Mouse (Mus musculus) liver, embryonic 16.5 days (tissue): ENCODE measurements around the gene Serpinh1. TPM values are rescaled to one million over a fixed set of nuclear protein-coding genes. Genes with fewer than 3 reads are reported as not detected.
A peak's percentile ranks its signal among the peaks of the same experiment; 100 is the strongest.

Source experiments
- ATAC-seq: fragments of 200-750 bp; cut with Nextera tagmentation; 2 replicates; pipeline ENCODE4 v1.8.0; 2017; ENCODE audit warnings: low read depth, mild to moderate bottlenecking, moderate number of reproducible peaks, moderate library complexity
- H3K27ac ChIP-seq: fragments of 300-500 bp; sonication (generic); 2 replicates; pipeline ENCODE4 v1.5.1; 2014; ENCODE audit warnings: mild to moderate bottlenecking, low read length
- H3K27me3 ChIP-seq: fragments of 300-500 bp; sonication (generic); 2 replicates; pipeline ENCODE4 v1.6.1; 2014; ENCODE audit warnings: low read depth, low read length, mixed read lengths; ENCODE audit not compliant: control insufficient read depth, insufficient read depth
- H3K36me3 ChIP-seq: fragments of 300-500 bp; sonication (generic); 2 replicates; pipeline ENCODE4 v1.6.1; 2014; ENCODE audit warnings: mild to moderate bottlenecking; ENCODE audit not compliant: control insufficient read depth, insufficient read depth
- H3K4me1 ChIP-seq: fragments of 300-500 bp; sonication (generic); 2 replicates; pipeline ENCODE4 v1.6.1; 2014; ENCODE audit warnings: low read depth, low read length, mixed read lengths; ENCODE audit not compliant: control insufficient read depth
- H3K4me2 ChIP-seq: fragments of 300-500 bp; sonication (generic); 2 replicates; pipeline ENCODE4 v1.6.1; 2014; ENCODE audit warnings: low read depth, low read length, mixed read lengths
- H3K4me3 ChIP-seq: fragments of 300-500 bp; sonication (generic); 2 replicates; pipeline ENCODE4 v1.5.1; 2014; ENCODE audit warnings: low read depth, mild to moderate bottlenecking, low read length
- H3K9ac ChIP-seq: fragments of 300-500 bp; sonication (generic); 2 replicates; pipeline ENCODE4 v1.6.1; 2014; ENCODE audit warnings: low read depth, low read length
- H3K9me3 ChIP-seq: fragments of 300-500 bp; sonication (generic); replicated peaks from 2 replicates; pipeline ENCODE4 v1.6.1; 2016; ENCODE audit warnings: low read length; ENCODE audit not compliant: control insufficient read depth
- WGBS: fragments of 180-500 bp; shearing (Covaris S2); extraction: QIAGEN DNeasy Blood & Tissue Kit; methylation state at CpG from one replicate; pipeline ENCODE4 v1.1.7; 2014; ENCODE audit not compliant: insufficient replicate concordance; 5-methylcytosine and 5-hydroxymethylcytosine counted together
- polyA plus RNA-seq: library from polyadenylated mRNA; unstranded; fragments of >200 nt; fragmentation: Nextera tagmentation; extraction: Ambion mirVana; gene quantifications from 2 replicates; pipeline ENCODE4 v1.2.1, GENCODE M21; 2015

The Serpinh1 gene
- polyA plus RNA-seq, 1 experiment from 2014 or later: 72.1 TPM

- Histone ChIP-seq H3K9me3 (no peaks in the 10 kb centered on the region), H3K9ac (no peak overlapping the region), H3K4me2 (no peak overlapping the region), H3K4me1 (peaks cover 2% of the 10 kb centered on the region; the same call in 1 of the 2 replicates), H3K27ac (no peak overlapping the region), H3K36me3 (no peaks in the 10 kb centered on the region), H3K27me3 (no peaks in the 10 kb centered on the region), H3K4me3 (no peak overlapping the region)
- 52% methylated on average over 8 of the region's 8 CpGs for WGBS
- ATAC-seq: no peak
Observed at GRCm38 (mm10) chr7:99312671-99313143, 40.3 kb downstream of the Serpinh1 start.

GRCm38 (mm10) chr7:99312058-99312457 is 41.0 kb downstream of the Serpinh1 start:
- Histone ChIP-seq H3K36me3 (no peaks in the 10 kb centered on the region), H3K9ac (no peak overlapping the region), H3K27me3 (no peaks in the 10 kb centered on the region), H3K4me1 (peaks cover 2% of the 10 kb centered on the region; the same call in 1 of the 2 replicates), H3K9me3 (no peaks in the 10 kb centered on the region), H3K4me3 (no peak overlapping the region), H3K4me2 (no peak overlapping the region), H3K27ac (no peak overlapping the region)
- no peak for ATAC-seq
- 58% methylated on average over 4 of the region's 4 CpGs for WGBS

GRCm38 (mm10) chr7:99311433-99311832 is 41.6 kb downstream of the Serpinh1 start:
- Histone ChIP-seq H3K9me3 (no peaks in the 10 kb centered on the region), H3K4me3 (no peak overlapping the region), H3K27me3 (no peaks in the 10 kb centered on the region), H3K27ac (no peak overlapping the region), H3K4me2 (no peak overlapping the region), H3K4me1 (peaks cover 2% of the 10 kb centered on the region; the same call in 1 of the 2 replicates), H3K9ac (no peak overlapping the region), H3K36me3 (no peaks in the 10 kb centered on the region)
- ATAC-seq: peak; percentile 60; the same call in 1 of the 2 replicates
- WGBS: 27% methylated on average over 7 of the region's 7 CpGs

GRCm38 (mm10) chr7:99306640-99307039 is 46.4 kb downstream of the Serpinh1 start:
- Histone ChIP-seq H3K4me3 (no peak overlapping the region), H3K36me3 (no peaks in the 10 kb centered on the region), H3K9me3 (no peaks in the 10 kb centered on the region), H3K4me1 (no peaks in the 10 kb centered on the region), H3K9ac (no peak overlapping the region), H3K27ac (no peak overlapping the region), H3K4me2 (no peak overlapping the region), H3K27me3 (no peaks in the 10 kb centered on the region)
- ATAC-seq: no peak
- WGBS: 39% methylated on average over 3 of the region's 3 CpGs

- H3K27ac ChIP-seq: no peak overlapping the region
- H3K4me2 ChIP-seq: no peak overlapping the region
- WGBS: 72% methylated on average over 4 of the region's 4 CpGs
- H3K27me3 ChIP-seq: no peaks in the 10 kb centered on the region
- H3K9ac ChIP-seq: no peak overlapping the region
- no peaks in the 10 kb centered on the region for H3K36me3 ChIP-seq
- no peak overlapping the region for H3K4me3 ChIP-seq
- ATAC-seq: no peak
- no peaks in the 10 kb centered on the region for H3K4me1 ChIP-seq
- no peaks in the 10 kb centered on the region for H3K9me3 ChIP-seq
Observed at GRCm38 (mm10) chr7:99305688-99306087, 47.4 kb downstream of the Serpinh1 start.

- H3K4me1 ChIP-seq: no peaks in the 10 kb centered on the region
- no peaks in the 10 kb centered on the region for H3K36me3 ChIP-seq
- no peak overlapping the region for H3K4me3 ChIP-seq
- H3K27ac ChIP-seq: no peak overlapping the region
- H3K9ac ChIP-seq: no peak overlapping the region
- no peak for ATAC-seq
- no peaks in the 10 kb centered on the region for H3K27me3 ChIP-seq
- no peak overlapping the region for H3K4me2 ChIP-seq
- H3K9me3 ChIP-seq: no peaks in the 10 kb centered on the region
- WGBS: 63% methylated on average over 5 of the region's 5 CpGs
Observed at GRCm38 (mm10) chr7:99304949-99305372, 48.1 kb downstream of the Serpinh1 start.

GRCm38 (mm10) chr7:99304029-99304428 is 49.0 kb downstream of the Serpinh1 start:
- 51% methylated on average over 6 of the region's 6 CpGs for WGBS
- Histone ChIP-seq H3K27ac (no peak overlapping the region), H3K9ac (no peak overlapping the region), H3K4me2 (no peak overlapping the region), H3K27me3 (no peaks in the 10 kb centered on the region), H3K36me3 (no peaks in the 10 kb centered on the region), H3K4me3 (no peak overlapping the region), H3K9me3 (no peaks in the 10 kb centered on the region), H3K4me1 (no peaks in the 10 kb centered on the region)
- no peak for ATAC-seq

- ATAC-seq: no peak
- no peaks in the 10 kb centered on the region for H3K9me3 ChIP-seq
- H3K4me2 ChIP-seq: no peak overlapping the region
- H3K4me1 ChIP-seq: no peaks in the 10 kb centered on the region
- H3K27ac ChIP-seq: no peak overlapping the region
- no peak overlapping the region for H3K4me3 ChIP-seq
- H3K9ac ChIP-seq: no peak overlapping the region
- H3K36me3 ChIP-seq: no peaks in the 10 kb centered on the region
- no peaks in the 10 kb centered on the region for H3K27me3 ChIP-seq
- 29% methylated on average over 3 of the region's 3 CpGs for WGBS
Observed at GRCm38 (mm10) chr7:99300650-99301175, 52.3 kb downstream of the Serpinh1 start.
